Mouse (Mus musculus) megakaryocyte, embryonic 14.5 days (primary cell): ENCODE measurements around the gene Prss57. TPM values are rescaled to one million over a fixed set of nuclear protein-coding genes. Genes with fewer than 3 reads are reported as not detected.
"Not testable (repeated sequence)": the region's sequence is repeated elsewhere in the genome, so short reads cannot be mapped to it uniquely, and the experiment has no call there.

Experiments used
- H3K27me3 ChIP-seq: replicated peaks from 2 replicates; pipeline ENCODE3; 2012; ENCODE audit warnings: inconsistent platforms
- H3K36me3 ChIP-seq: replicated peaks from 2 replicates; pipeline ENCODE3; 2012; ENCODE audit warnings: low read length, inconsistent platforms, mixed read lengths
- H3K4me1 ChIP-seq: 2 replicates; pipeline ENCODE4 v1.6.1; 2012; ENCODE audit warnings: inconsistent platforms
- H3K4me3 ChIP-seq: replicated peaks from 2 replicates; pipeline ENCODE3; 2012; ENCODE audit warnings: moderate library complexity, mild to moderate bottlenecking, inconsistent platforms
- H3K9me3 ChIP-seq: 2 replicates; pipeline ENCODE4 v1.6.1; 2012; ENCODE audit warnings: inconsistent platforms
- FLI1 ChIP-seq: IDR thresholded peaks from 2 replicates; pipeline ENCODE4 v1.6.1; 2012; ENCODE audit warnings: low read length, inconsistent platforms, mixed read lengths
- GATA1 ChIP-seq: IDR thresholded peaks from 3 replicates; pipeline ENCODE4 v1.6.1; 2012; ENCODE audit warnings: mixed read lengths, low read length, inconsistent platforms, borderline replicate concordance
- polyA plus RNA-seq: library from polyadenylated mRNA; stranded (reverse); fragments of >175 nt; gene quantifications from 2 replicates; pipeline ENCODE4 v1.2.3, GENCODE M21; 2012; ENCODE audit warnings: low replicate concordance; ENCODE audit not compliant: insufficient read depth

Prss57 gene
- polyA plus RNA-seq, 1 experiment, result 0.70 TPM

DNA sequence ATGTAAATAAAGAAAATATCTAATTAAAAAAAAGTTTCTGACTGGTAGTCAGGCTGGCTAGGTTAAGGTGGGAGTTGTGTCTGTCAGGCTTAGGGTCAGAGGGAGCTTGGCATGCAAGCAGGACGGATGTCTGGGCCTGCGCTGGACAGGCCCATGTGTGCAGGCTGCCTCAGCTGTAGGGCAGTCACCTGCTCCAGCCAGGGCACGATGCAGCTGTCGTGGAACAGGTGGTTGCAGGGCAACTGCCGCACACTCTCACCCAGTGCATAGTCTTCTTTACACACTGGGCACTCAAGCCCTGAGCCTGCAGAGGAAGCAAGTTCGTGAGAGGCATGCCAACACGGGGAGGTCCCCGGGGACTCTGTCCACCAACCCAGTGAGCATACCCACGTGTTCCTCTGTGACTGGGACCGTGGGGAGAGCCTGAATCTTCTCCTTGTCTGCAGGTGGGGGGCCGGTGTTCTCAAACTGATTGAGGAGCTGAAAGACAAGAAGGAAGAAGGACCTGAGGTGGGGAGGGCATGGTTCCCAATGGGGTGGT, 30.1 kb downstream of the Prss57 start:
- Histone ChIP-seq H3K36me3 (peaks cover 81% of the 10 kb centered on the region), H3K27me3 (no peaks in the 10 kb centered on the region), H3K9me3 (no peaks in the 10 kb centered on the region), H3K4me1 (peaks cover 43% of the 10 kb centered on the region), H3K4me3 (peak overlapping the region; percentile 2)
- no peak for TF ChIP-seq GATA1
- no peak for TF ChIP-seq FLI1

DNA sequence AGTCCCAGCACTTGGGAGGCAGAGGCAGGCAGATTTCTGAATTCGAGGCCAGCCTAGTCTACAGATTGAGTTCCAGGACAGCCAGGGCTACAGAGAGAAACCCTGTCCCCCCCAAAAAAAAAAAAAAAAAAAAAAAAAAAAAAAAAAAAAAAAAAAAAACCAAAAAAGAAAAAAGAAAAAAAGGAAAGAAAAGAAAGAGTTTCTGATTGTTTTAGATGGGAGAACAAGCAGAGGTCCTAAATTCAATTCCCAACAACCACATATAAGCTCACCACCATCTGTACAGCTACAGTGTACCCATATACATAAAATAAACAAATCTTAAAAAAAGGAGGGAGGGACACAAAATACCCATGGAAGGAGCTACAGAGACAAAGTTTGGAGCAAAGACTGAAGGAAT, 31.1 kb downstream of the Prss57 start:
- H3K4me1 ChIP-seq, result peaks cover 40% of the 10 kb centered on the region
- H3K9me3 ChIP-seq, H3K27me3 ChIP-seq, H3K4me3 ChIP-seq: not testable (repeated sequence)
- peaks cover 86% of the 10 kb centered on the region for H3K36me3 ChIP-seq

- peaks cover 4% of the 10 kb centered on the region for H3K27me3 ChIP-seq
- H3K36me3 ChIP-seq, result peaks cover 61% of the 10 kb centered on the region
- TF ChIP-seq GATA1 (no peak), FLI1 (no peak)
Measured at GRCm38 (mm10) chr10:79756660-79757059, 34.1 kb downstream of the Prss57 start.

GRCm38 (mm10) chr10:79755854-79756253, 34.9 kb downstream of the Prss57 start:
- peaks cover 11% of the 10 kb centered on the region for H3K27me3 ChIP-seq

More at GRCm38 (mm10) chr10:79756660-79757059, 34.1 kb downstream of the Prss57 start:
- peaks cover 13% of the 10 kb centered on the region for H3K4me1 ChIP-seq
- H3K9me3 ChIP-seq, result no peaks in the 10 kb centered on the region
- peak overlapping the region; percentile 29 for H3K4me3 ChIP-seq

DNA sequence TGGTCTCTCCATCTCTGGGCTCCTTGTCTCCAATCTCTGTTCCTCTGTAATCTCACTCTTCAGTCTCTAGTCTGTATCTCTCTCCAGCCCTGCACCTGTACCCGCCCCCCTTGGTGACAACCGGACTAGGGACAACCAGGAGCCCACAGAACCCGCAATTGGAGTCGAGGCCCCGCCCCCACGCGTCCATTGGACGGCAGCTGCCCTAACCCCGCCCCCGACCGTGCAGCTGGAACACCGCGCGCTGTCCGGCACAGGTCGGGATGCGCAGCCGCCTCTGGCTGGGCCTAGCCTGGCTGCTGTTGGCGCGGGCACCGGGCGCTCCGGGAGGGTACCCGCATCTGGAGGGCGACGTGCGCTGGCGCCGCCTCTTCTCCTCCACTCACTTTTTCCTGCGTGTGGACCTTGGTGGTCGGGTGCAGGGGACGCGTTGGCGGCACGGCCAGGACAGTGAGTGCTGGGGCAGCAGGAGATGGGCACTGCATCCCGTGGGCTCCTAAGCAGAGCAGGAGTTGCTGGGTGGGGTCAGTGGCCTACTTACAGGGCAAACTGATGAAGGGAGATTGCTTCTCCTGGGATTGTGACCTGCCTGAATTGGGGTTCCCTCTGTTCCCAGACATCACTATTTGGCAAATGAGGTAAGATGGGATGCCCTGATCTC, 35.8 kb downstream of the Prss57 start, which contains the start of gene Fgf22:
TSS of gene Fgf22 (plus strand) at position 221 of the 661 bp plus-strand sequence.
- Histone ChIP-seq H3K9me3 (no peaks in the 10 kb centered on the region), H3K36me3 (peaks cover 45% of the 10 kb centered on the region), H3K27me3 (peaks cover 11% of the 10 kb centered on the region), H3K4me1 (peaks cover 16% of the 10 kb centered on the region), H3K4me3 (peak within 1 kb of the TSS; percentile 71)
- TF ChIP-seq GATA1 (no peak), FLI1 (no peak)

More at GRCm38 (mm10) chr10:79755854-79756253, 34.9 kb downstream of the Prss57 start:
- Histone ChIP-seq H3K9me3 (no peaks in the 10 kb centered on the region), H3K4me3 (no peak overlapping the region), H3K36me3 (peaks cover 53% of the 10 kb centered on the region), H3K4me1 (peaks cover 16% of the 10 kb centered on the region)
- TF ChIP-seq GATA1 (no peak), FLI1 (no peak)

DNA sequence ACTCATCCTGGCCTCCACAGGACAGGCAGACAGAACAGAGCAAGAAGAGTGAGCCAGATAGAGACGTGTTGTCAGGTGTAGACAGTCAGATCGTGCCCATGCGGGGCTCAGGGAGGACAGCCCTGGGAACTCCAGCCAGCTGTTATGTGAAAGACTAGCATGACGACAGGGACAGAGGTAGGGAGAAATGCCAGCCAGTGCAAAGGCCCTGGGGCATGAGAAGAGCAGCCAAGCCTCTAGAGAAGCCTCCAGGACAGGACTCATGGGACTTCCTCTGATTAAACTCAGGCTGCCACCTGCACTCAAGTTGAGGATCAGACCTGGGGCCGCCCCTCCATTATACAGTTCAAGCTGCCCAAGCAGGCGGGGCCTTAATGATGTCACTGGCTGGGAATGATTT, 42.3 kb downstream of the Prss57 start:
- Histone ChIP-seq H3K27me3 (peaks cover 8% of the 10 kb centered on the region), H3K4me3 (no peak overlapping the region), H3K4me1 (peaks cover 40% of the 10 kb centered on the region), H3K36me3 (peaks cover 12% of the 10 kb centered on the region), H3K9me3 (no peaks in the 10 kb centered on the region)
- TF ChIP-seq GATA1, result no peak
- TF ChIP-seq FLI1, result no peak

DNA sequence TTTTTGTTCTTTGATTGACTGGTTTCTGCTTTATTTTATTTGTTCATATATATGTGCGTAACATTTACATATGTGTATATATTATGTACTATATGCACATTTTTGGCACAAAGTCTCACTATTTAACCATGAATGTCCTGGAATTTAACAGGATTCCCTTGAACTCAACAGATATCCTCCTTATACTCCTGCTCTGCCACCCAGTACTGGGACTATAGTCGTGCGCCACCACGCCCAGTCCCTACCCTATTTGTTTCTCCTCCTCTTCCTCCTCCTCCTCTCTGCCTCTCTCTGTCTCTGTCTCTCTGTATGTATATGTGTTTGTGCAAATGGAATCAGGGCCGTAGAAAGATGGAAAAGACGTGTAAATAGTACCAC, 44.0 kb downstream of the Prss57 start:
- peaks cover 27% of the 10 kb centered on the region for H3K36me3 ChIP-seq
- peaks cover 40% of the 10 kb centered on the region for H3K4me1 ChIP-seq
- H3K9me3 ChIP-seq, result no peaks in the 10 kb centered on the region
- TF ChIP-seq FLI1 (no peak), GATA1 (no peak)
- H3K27me3 ChIP-seq, result peaks cover 8% of the 10 kb centered on the region
- H3K4me3 ChIP-seq, result peak overlapping the region; percentile 90

- Histone ChIP-seq H3K4me1 (peaks cover 35% of the 10 kb centered on the region), H3K27me3 (peaks cover 2% of the 10 kb centered on the region), H3K4me3 (peak within 1 kb of the TSS; percentile 90), H3K36me3 (peaks cover 33% of the 10 kb centered on the region), H3K9me3 (no peaks in the 10 kb centered on the region)
- TF ChIP-seq FLI1 (no peak), GATA1 (no peak)
Measured at GRCm38 (mm10) chr10:79745898-79746773, 44.6 kb downstream of the Prss57 start, which contains the start of gene Polrmt. Gene Polrmt (minus strand): TSS chr10:79746581.

GRCm38 (mm10) chr10:79745411-79745810, 45.4 kb downstream of the Prss57 start:
- Histone ChIP-seq H3K27me3 (no peaks in the 10 kb centered on the region), H3K4me3 (peak overlapping the region; percentile 90), H3K9me3 (no peaks in the 10 kb centered on the region), H3K36me3 (peaks cover 41% of the 10 kb centered on the region), H3K4me1 (peaks cover 34% of the 10 kb centered on the region)
- no peak for TF ChIP-seq GATA1
- no peak for TF ChIP-seq FLI1

GRCm38 (mm10) chr10:79743650-79744365, 47.0 kb downstream of the Prss57 start:
- peaks cover 39% of the 10 kb centered on the region for H3K4me1 ChIP-seq
- H3K27me3 ChIP-seq, result no peaks in the 10 kb centered on the region
- no peak overlapping the region for H3K4me3 ChIP-seq
- peaks cover 57% of the 10 kb centered on the region for H3K36me3 ChIP-seq
- no peaks in the 10 kb centered on the region for H3K9me3 ChIP-seq
- TF ChIP-seq FLI1 (no peak), GATA1 (no peak)
